Mouse (Mus musculus) forebrain, embryonic 10.5 days (tissue): ENCODE measurements at regions not wholly inside any gene's neighbourhood (a gene's known extent, or its start where the extent isn't known, plus 50 kb on each side); places are given as distances from the start of the nearest gene placed in this dataset.
A peak's percentile ranks its signal among the peaks of the same experiment; 100 is the strongest.
"Not testable (repeated sequence)": the region's sequence is repeated elsewhere in the genome, so short reads cannot be mapped to it uniquely, and the experiment has no call there.

ENCODE experiments used
- DNase-seq: peaks from one replicate; pipeline ENCODE4 v3.0.0-alpha.2; 2017; ENCODE audit warnings: low spot score; ENCODE audit errors: extremely low spot score
- H3K27ac ChIP-seq: fragments of 300-500 bp; sonication (generic); 2 replicates; pipeline ENCODE4 v1.5.1; 2016; ENCODE audit warnings: mild to moderate bottlenecking
- H3K27me3 ChIP-seq: fragments of 300-500 bp; sonication (generic); 2 replicates; pipeline ENCODE4 v1.6.1; 2016; ENCODE audit warnings: mild to moderate bottlenecking; ENCODE audit not compliant: poor library complexity, severe bottlenecking
- H3K36me3 ChIP-seq: fragments of 300-500 bp; sonication (generic); replicated peaks from 2 replicates; pipeline ENCODE4 v1.6.1; 2016; ENCODE audit warnings: mild to moderate bottlenecking, moderate library complexity
- H3K4me1 ChIP-seq: fragments of 300-500 bp; sonication (generic); 2 replicates; pipeline ENCODE4 v1.6.1; 2016
- H3K4me3 ChIP-seq: fragments of 300-500 bp; sonication (generic); 2 replicates; pipeline ENCODE4 v1.5.1; 2016; ENCODE audit warnings: mild to moderate bottlenecking, moderate library complexity
- H3K9me3 ChIP-seq: fragments of 300-500 bp; sonication (generic); 2 replicates; pipeline ENCODE4 v1.6.1; 2016; ENCODE audit warnings: mild to moderate bottlenecking, moderate library complexity
- WGBS: fragments of 180-500 bp; shearing (Covaris S2); methylation state at CpG from one replicate; pipeline ENCODE4 v1.1.7; 2016; 5-methylcytosine and 5-hydroxymethylcytosine counted together

GRCm38 (mm10) chr9:33101206-33101605 lies 465.2 kb downstream of the Ets1 start:
- Histone ChIP-seq H3K9me3 (no peaks in the 10 kb centered on the region), H3K4me1 (peaks cover 22% of the 10 kb centered on the region), H3K4me3 (no peak overlapping the region), H3K27ac (no peak overlapping the region), H3K27me3 (peaks cover 9% of the 10 kb centered on the region), H3K36me3 (no peaks in the 10 kb centered on the region)
- WGBS, result 80% methylated on average over 3 of the region's 3 CpGs
- DNase-seq, result no peak

GRCm38 (mm10) chr9:33104623-33105074 lies 468.6 kb downstream of the Ets1 start:
- Histone ChIP-seq H3K27ac (no peak overlapping the region), H3K4me1 (peaks cover 22% of the 10 kb centered on the region), H3K4me3 (no peak overlapping the region), H3K36me3 (no peaks in the 10 kb centered on the region), H3K9me3 (no peaks in the 10 kb centered on the region), H3K27me3 (peaks cover 9% of the 10 kb centered on the region)
- 14% methylated on average over 3 of the region's 3 CpGs for WGBS
- DNase-seq, result peak; percentile 27

- DNase-seq, result no peak
- H3K27ac ChIP-seq, result no peak overlapping the region
- 93% methylated on average over 1 of the region's 1 CpGs for WGBS
Observed at GRCm38 (mm10) chr9:33123841-33124240, 487.8 kb downstream of the Ets1 start.

GRCm38 (mm10) chr9:33152186-33152585 lies 516.2 kb downstream of the Ets1 start:
- DNase-seq, result no peak
- peaks cover 12% of the 10 kb centered on the region for H3K4me1 ChIP-seq
- H3K9me3 ChIP-seq, result no peaks in the 10 kb centered on the region
- 5% methylated on average over 1 of the region's 1 CpGs for WGBS
- peaks cover 20% of the 10 kb centered on the region for H3K27me3 ChIP-seq
- no peak overlapping the region for H3K27ac ChIP-seq
- H3K36me3 ChIP-seq, result no peaks in the 10 kb centered on the region
- no peak overlapping the region for H3K4me3 ChIP-seq

More at GRCm38 (mm10) chr9:33123841-33124240, 487.8 kb downstream of the Ets1 start:
- Histone ChIP-seq H3K9me3 (no peaks in the 10 kb centered on the region), H3K36me3 (no peaks in the 10 kb centered on the region), H3K4me3 (no peak overlapping the region), H3K27me3 (no peaks in the 10 kb centered on the region), H3K4me1 (no peaks in the 10 kb centered on the region)

GRCm38 (mm10) chr9:33168159-33168558 lies 532.1 kb downstream of the Ets1 start:
- WGBS, result 89% methylated on average over 6 of the region's 6 CpGs
- no peaks in the 10 kb centered on the region for H3K27me3 ChIP-seq
- no peak overlapping the region for H3K27ac ChIP-seq
- DNase-seq, result no peak
- no peaks in the 10 kb centered on the region for H3K9me3 ChIP-seq
- H3K36me3 ChIP-seq, result no peaks in the 10 kb centered on the region
- H3K4me3 ChIP-seq, result no peak overlapping the region
- no peaks in the 10 kb centered on the region for H3K4me1 ChIP-seq

GRCm38 (mm10) chr9:33169093-33169492 lies 533.1 kb downstream of the Ets1 start:
- H3K4me1 ChIP-seq, result not testable (repeated sequence)

GRCm38 (mm10) chr9:33180066-33180465 lies 544.0 kb downstream of the Ets1 start:
- Histone ChIP-seq H3K36me3 (no peaks in the 10 kb centered on the region), H3K9me3 (no peaks in the 10 kb centered on the region), H3K4me3 (no peak overlapping the region), H3K27me3 (no peaks in the 10 kb centered on the region), H3K27ac (no peak overlapping the region), H3K4me1 (no peaks in the 10 kb centered on the region)
- DNase-seq, result no peak

More at GRCm38 (mm10) chr9:33169093-33169492, 533.1 kb downstream of the Ets1 start:
- WGBS, result 91% methylated on average over 1 of the region's 1 CpGs
- not testable (repeated sequence) for H3K27me3 ChIP-seq, H3K9me3 ChIP-seq, H3K36me3 ChIP-seq, H3K4me3 ChIP-seq, DNase-seq, H3K27ac ChIP-seq

GRCm38 (mm10) chr9:33187187-33187586 lies 551.2 kb downstream of the Ets1 start:
- Histone ChIP-seq H3K36me3 (no peaks in the 10 kb centered on the region), H3K4me1 (no peaks in the 10 kb centered on the region), H3K4me3 (no peak overlapping the region), H3K27ac (no peak overlapping the region), H3K27me3 (no peaks in the 10 kb centered on the region), H3K9me3 (no peaks in the 10 kb centered on the region)
- no peak for DNase-seq
- WGBS, result 86% methylated on average over 3 of the region's 3 CpGs

GRCm38 (mm10) chr9:33209083-33209482 lies 573.1 kb downstream of the Ets1 start:
- H3K4me1 ChIP-seq, result no peaks in the 10 kb centered on the region
- no peaks in the 10 kb centered on the region for H3K9me3 ChIP-seq
- H3K4me3 ChIP-seq, result no peak overlapping the region
- no peaks in the 10 kb centered on the region for H3K36me3 ChIP-seq
- no peak overlapping the region for H3K27ac ChIP-seq
- WGBS, result 95% methylated on average over 2 of the region's 2 CpGs
- no peak for DNase-seq
- no peaks in the 10 kb centered on the region for H3K27me3 ChIP-seq

- no peaks in the 10 kb centered on the region for H3K9me3 ChIP-seq
- no peaks in the 10 kb centered on the region for H3K27me3 ChIP-seq
- no peak overlapping the region for H3K27ac ChIP-seq
- no peaks in the 10 kb centered on the region for H3K4me1 ChIP-seq
- H3K36me3 ChIP-seq, result no peaks in the 10 kb centered on the region
- no peak for DNase-seq
- H3K4me3 ChIP-seq, result no peak overlapping the region
- WGBS, result 84% methylated on average over 1 of the region's 1 CpGs
Observed at GRCm38 (mm10) chr9:33214523-33214922, 578.5 kb downstream of the Ets1 start.

- no peak overlapping the region for H3K27ac ChIP-seq
- no peaks in the 10 kb centered on the region for H3K36me3 ChIP-seq
- no peak for DNase-seq
- 81% methylated on average over 4 of the region's 4 CpGs for WGBS
- no peaks in the 10 kb centered on the region for H3K27me3 ChIP-seq
- no peak overlapping the region for H3K4me3 ChIP-seq
- no peaks in the 10 kb centered on the region for H3K9me3 ChIP-seq
- H3K4me1 ChIP-seq, result 0 out of 2 replicates have a peak, but pooled peaks cover 7% of the 10 kb centered on the region
Observed at GRCm38 (mm10) chr9:33220981-33221380, 585.0 kb downstream of the Ets1 start.

- DNase-seq, result no peak
- H3K27ac ChIP-seq, result no peak overlapping the region
- H3K4me1 ChIP-seq, result 0 out of 2 replicates have a peak, but pooled peaks cover 7% of the 10 kb centered on the region
- no peaks in the 10 kb centered on the region for H3K36me3 ChIP-seq
- H3K9me3 ChIP-seq, result no peaks in the 10 kb centered on the region
- no peak overlapping the region for H3K4me3 ChIP-seq
- no peaks in the 10 kb centered on the region for H3K27me3 ChIP-seq
- 82% methylated on average over 11 of the region's 11 CpGs for WGBS
Observed at GRCm38 (mm10) chr9:33222066-33222805, 586.2 kb downstream of the Ets1 start.

GRCm38 (mm10) chr9:33233699-33234131 lies 597.7 kb downstream of the Ets1 start:
- no peaks in the 10 kb centered on the region for H3K36me3 ChIP-seq
- no peak overlapping the region for H3K27ac ChIP-seq
- H3K27me3 ChIP-seq, result peaks cover 4% of the 10 kb centered on the region; the same call in 1 of the 2 replicates
- H3K9me3 ChIP-seq, result no peaks in the 10 kb centered on the region
- peaks cover 15% of the 10 kb centered on the region for H3K4me1 ChIP-seq
- no peak overlapping the region; the same call in 1 of the 2 replicates for H3K4me3 ChIP-seq
- WGBS, result 20% methylated on average over 9 of the region's 9 CpGs
- DNase-seq, result peak; percentile 24
